Mouse (Mus musculus) kidney, adult 11 months (tissue): ENCODE measurements around the gene Olfr1175-ps.

Experiments
- DNase-seq: peaks from one replicate; pipeline ENCODE4 v3.0.0; 2022

Olfr1175-ps gene

GRCm38 (mm10) chr2:88327115-88327514, at the start of gene Olfr1175-ps:
TSS of gene Olfr1175-ps (minus strand) at chr2:88327215.
- no peak for DNase-seq

GRCm38 (mm10) chr2:88356304-88356703, 29.3 kb upstream of the Olfr1175-ps start:
- DNase-seq: no peak

DNA sequence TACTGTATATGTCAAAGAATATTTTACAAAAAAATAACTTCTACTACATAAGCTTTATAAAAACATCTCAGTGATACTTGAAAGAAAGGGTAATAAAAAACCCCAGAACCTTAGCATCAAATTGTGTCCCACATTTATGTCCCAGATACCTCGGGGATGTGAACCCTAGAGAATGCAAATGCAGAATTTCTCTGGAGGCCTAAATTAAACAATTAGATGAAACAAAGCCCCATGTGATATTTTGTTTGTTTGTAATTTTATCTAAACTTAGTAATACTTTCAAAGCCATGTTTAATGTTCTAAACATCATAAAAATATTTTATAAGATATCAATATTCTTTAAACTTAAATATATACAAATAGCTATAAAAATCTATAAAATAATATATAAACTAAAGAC, 19.4 kb upstream of the Olfr1175-ps start, which contains the start of gene Olfr1177-ps:
Olfr1177-ps (minus strand) TSS at position 101 of the 400 bp plus-strand sequence.
- no peak for DNase-seq

GRCm38 (mm10) chr2:88336421-88336820, 9.4 kb upstream of the Olfr1175-ps start, which contains the start of gene Olfr1176:
TSS of gene Olfr1176 (plus strand) at chr2:88336721.
- no peak for DNase-seq

GRCm38 (mm10) chr2:88315035-88315434, 12.0 kb downstream of the Olfr1175-ps start, which contains the start of gene Olfr1174-ps:
TSS of gene Olfr1174-ps (minus strand) at chr2:88315135.
- no peak for DNase-seq

DNA sequence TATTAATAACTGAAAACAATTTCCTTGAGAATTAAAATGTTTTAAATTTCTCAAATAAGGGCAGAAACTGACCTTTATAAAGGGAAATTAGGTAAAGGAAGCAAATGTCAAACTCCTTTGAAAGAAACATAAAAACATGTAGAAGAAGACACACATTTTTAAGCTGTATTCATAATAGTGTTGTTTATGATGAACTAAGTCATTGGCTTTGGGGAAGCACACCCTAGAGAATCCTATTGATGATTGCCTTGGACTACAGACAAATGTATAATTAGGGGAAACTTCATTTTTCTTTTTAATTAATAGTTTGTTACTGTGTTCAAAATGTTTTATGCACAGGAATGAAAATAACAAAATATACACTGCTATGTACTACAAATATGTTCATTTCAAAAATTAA, 47.2 kb downstream of the Olfr1175-ps start, which contains the start of gene Olfr1173:
Olfr1173 (minus strand) TSS at position 101 of the 400 bp plus-strand sequence.
- no peak for DNase-seq
